10 mouse cellular contexts compared by ENCODE assay signal in the genomic region with DNA sequence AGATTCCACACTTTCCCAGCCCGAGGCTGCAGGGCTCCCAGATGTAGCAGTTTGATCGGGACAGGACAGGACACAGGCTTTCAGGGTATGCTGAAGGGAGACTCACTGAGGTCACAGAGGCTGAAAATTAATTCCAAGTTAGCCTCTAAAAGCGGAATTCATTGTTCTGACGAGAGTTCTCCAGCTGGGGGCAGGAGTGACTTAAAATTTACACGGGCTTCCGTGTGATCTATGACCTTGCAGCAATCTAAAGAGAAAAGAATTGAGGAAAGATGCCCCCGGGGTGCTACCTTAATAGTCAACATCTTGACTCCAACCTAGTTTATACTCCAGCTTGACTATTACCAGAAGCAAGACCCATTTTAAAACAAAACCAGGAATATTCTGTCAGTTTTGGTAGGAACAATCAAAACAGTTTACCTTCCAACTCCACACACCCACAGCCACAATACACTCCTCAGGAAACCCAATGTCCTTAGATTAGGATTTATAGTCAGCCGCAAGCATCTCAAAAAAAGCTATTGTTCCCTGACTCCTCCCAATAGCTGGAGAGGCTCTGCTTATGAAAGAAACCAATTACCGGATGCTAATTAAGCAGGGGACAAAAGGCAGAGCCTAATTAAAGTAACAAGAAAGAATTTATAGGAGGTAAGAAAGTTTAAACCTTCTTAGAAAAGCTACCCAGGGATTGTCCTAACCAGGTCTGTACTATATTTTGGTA. TPM values are rescaled to one million over a fixed set of nuclear protein-coding genes. Genes with fewer than 3 reads are reported as not detected.
A peak's percentile ranks its signal among the peaks of the same experiment; 100 is the strongest.
DNase-seq lines count a peak whose midpoint lies in the region; ATAC-seq and TF ChIP-seq lines count a peak whose summit lies in the region.
"Had no signal": no experiment of that assay in that cellular context is flagged by ENCODE, and none has a peak within 500 bp of the region (broad histone marks: within the 10 kb centered on the region; RNA-seq: fewer than 3 reads in every experiment).

No protein-coding gene starts in this region.

- peak; percentile 31 for TF ChIP-seq CTCF in forebrain, postnatal 0 days (IDR thresholded peaks at IDR 0.05; ENCODE audit: low read depth)

- WGBS in forebrain, postnatal 0 days = 2% methylated on average over 9 of the region's 9 CpGs
- 12% methylated on average over 9 of the region's 9 CpGs for WGBS in liver, embryonic 11.5 days

- no peak overlapping the region for H3K4me2 ChIP-seq in forebrain, postnatal 0 days (ENCODE audit: low read depth)
- no peak overlapping the region for H3K4me2 ChIP-seq in liver, embryonic 11.5 days
- H3K4me2 ChIP-seq: midbrain, embryonic 12.5 days had no signal

- no peak overlapping the region for H3K27ac ChIP-seq in forebrain, postnatal 0 days (ENCODE audit: low read depth, low read length)
- no peak overlapping the region for H3K27ac ChIP-seq in liver, embryonic 11.5 days (ENCODE audit: low read depth, low read length)
- H3K27ac ChIP-seq: midbrain, embryonic 12.5 days had no signal

- DNase-seq in adrenal gland, adult (ENCODE audit: inconsistent age in 2 of 2, low spot score in 1 of 2) = peak; percentile 56 to 86
- DNase-seq in adrenal gland, adult 8-10 months = no peak
- peak; percentile 41 to 47 for DNase-seq in layer of hippocampus, postnatal 10 days (ENCODE audit: low spot score in 2 of 2)
- no peak for DNase-seq in layer of hippocampus, postnatal 36 days
- peak; percentile 96 for DNase-seq in ZHBTc4 (ENCODE audit: low read depth, low spot score)
- DNase-seq in forebrain, postnatal 0 days = peak; percentile 33
- peak; percentile 32 for DNase-seq in liver, embryonic 11.5 days (ENCODE audit: low spot score)

- no peaks in the 10 kb centered on the region for H3K4me1 ChIP-seq in forebrain, postnatal 0 days (ENCODE audit: insufficient read depth)
- peaks cover 5% of the 10 kb centered on the region for H3K4me1 ChIP-seq in liver, embryonic 11.5 days (replicated peaks; ENCODE audit: control insufficient read depth, insufficient read depth, low read length)

- H3K36me3 ChIP-seq in forebrain, postnatal 0 days (ENCODE audit: insufficient read depth) = no peaks in the 10 kb centered on the region
- H3K36me3 ChIP-seq in liver, embryonic 11.5 days (ENCODE audit: control insufficient read depth, insufficient read depth, low read length) = no peaks in the 10 kb centered on the region
- H3K36me3 ChIP-seq: midbrain, embryonic 12.5 days had no signal

- no peak overlapping the region for H3K4me3 ChIP-seq in forebrain, postnatal 0 days (ENCODE audit: low read depth, low read length)
- H3K4me3 ChIP-seq in liver, embryonic 11.5 days (ENCODE audit: low read depth, low read length) = no peak overlapping the region
- H3K4me3 ChIP-seq: midbrain, embryonic 12.5 days had no signal

- no peak overlapping the region for H3K9ac ChIP-seq in forebrain, postnatal 0 days
- no peak overlapping the region for H3K9ac ChIP-seq in liver, embryonic 11.5 days (ENCODE audit: low read depth, low read length)
- H3K9ac ChIP-seq: midbrain, embryonic 12.5 days had no signal

- H3K27me3 ChIP-seq in forebrain, postnatal 0 days (ENCODE audit: insufficient read depth, low read length) = no peaks in the 10 kb centered on the region
- H3K27me3 ChIP-seq in liver, embryonic 11.5 days (replicated peaks; ENCODE audit: control insufficient read depth, insufficient read depth, low read length) = no peaks in the 10 kb centered on the region

- ATAC-seq in forebrain, postnatal 0 days = no peak; the same call in 1 of the 2 replicates
- no peak for ATAC-seq in liver, embryonic 11.5 days (replicated peaks; ENCODE audit: low FRiP score)
- no peak for ATAC-seq in erythroid progenitor cell, adult 5-6 weeks (replicated peaks; ENCODE audit: low FRiP score, poor library complexity, severe bottlenecking)

- H3K9me3 ChIP-seq in forebrain, postnatal 0 days (ENCODE audit: low read length) = no peaks in the 10 kb centered on the region
- no peaks in the 10 kb centered on the region for H3K9me3 ChIP-seq in liver, embryonic 11.5 days (ENCODE audit: control insufficient read depth, low read length)
- H3K9me3 ChIP-seq: midbrain, embryonic 12.5 days had no signal

RNA-seq across cellular contexts. Expression of a gene that starts 3.6 kb away (rescaled TPM):
- total RNA-seq in adrenal gland, adult 8-10 months (2022) = 100 to 1,000 TPM; 431 to 671 (median 563) TPM
- total RNA-seq in layer of hippocampus, postnatal 10 days (2021) = 10 to 100 TPM; 20.3 to 27.0 TPM
- 10 to 100 TPM in 1 of 2 experiments, 1 to 10 TPM in 1; 8.4 to 14.1 TPM for total RNA-seq in layer of hippocampus, postnatal 36 days (2021)
- total RNA-seq in forebrain, postnatal 0 days (2014; rRNA removed) = 45.2 and 55.6 TPM in 2 replicates
- 240 and 270 TPM in 2 replicates for polyA plus RNA-seq in forebrain, postnatal 0 days (2015; fragmentation: Nextera tagmentation; extraction: Ambion mirVana)
- 478 and 500 TPM in 2 replicates for polyA plus RNA-seq in liver, embryonic 11.5 days (2014; fragmentation: Nextera tagmentation; extraction: Ambion mirVana)
- 61.6 and 73.4 TPM in 2 replicates for total RNA-seq in erythroid progenitor cell, adult 5-6 weeks (2015; ENCODE audit: low replicate concordance)
- total RNA-seq in erythroid progenitor cell, adult 5-6 weeks (2017; ENCODE audit: low replicate concordance) = 14.5 and 51.7 TPM in 2 replicates

RNA-seq across cellular contexts. Expression of a gene that starts 3.6 kb away (rescaled TPM):
- not detected for total RNA-seq in adrenal gland, adult 8-10 months (2022)
- not detected for total RNA-seq in layer of hippocampus, postnatal 10 days (2021)
- total RNA-seq in layer of hippocampus, postnatal 36 days (2021) = not detected
- total RNA-seq in forebrain, postnatal 0 days (2014; rRNA removed) = not detected in 2 replicates
- polyA plus RNA-seq in forebrain, postnatal 0 days (2015; fragmentation: Nextera tagmentation; extraction: Ambion mirVana) = not detected in 2 replicates
- not detected in 2 replicates for polyA plus RNA-seq in liver, embryonic 11.5 days (2014; fragmentation: Nextera tagmentation; extraction: Ambion mirVana)
- total RNA-seq in erythroid progenitor cell, adult 5-6 weeks (2015; ENCODE audit: low replicate concordance) = not detected in 2 replicates
- total RNA-seq in erythroid progenitor cell, adult 5-6 weeks (2017; ENCODE audit: low replicate concordance) = not detected in 2 replicates
- total RNA-seq: gastrocnemius, postnatal 4 days had no signal
- polyA plus RNA-seq: midbrain, embryonic 12.5 days had no signal

RNA-seq across cellular contexts. Expression of a gene that starts 7.7 kb away (rescaled TPM):
- 10 to 100 TPM; 10.6 to 14.0 (median 13.4) TPM for total RNA-seq in adrenal gland, adult 8-10 months (2022)
- total RNA-seq in layer of hippocampus, postnatal 10 days (2021) = 1 to 10 TPM; 3.6 to 5.5 TPM
- total RNA-seq in layer of hippocampus, postnatal 36 days (2021) = 1 to 10 TPM; 1.6 to 3.8 TPM
- 10.5 and 12.7 TPM in 2 replicates for total RNA-seq in forebrain, postnatal 0 days (2014; rRNA removed)
- polyA plus RNA-seq in forebrain, postnatal 0 days (2015; fragmentation: Nextera tagmentation; extraction: Ambion mirVana) = 14.5 and 19.4 TPM in 2 replicates
- polyA plus RNA-seq in liver, embryonic 11.5 days (2014; fragmentation: Nextera tagmentation; extraction: Ambion mirVana) = 32.7 and 33.5 TPM in 2 replicates
- total RNA-seq in erythroid progenitor cell, adult 5-6 weeks (2015; ENCODE audit: low replicate concordance) = 31.0 TPM in 1 of 2 replicates, not detected in the other
- 0.90 and 20.6 TPM in 2 replicates for total RNA-seq in erythroid progenitor cell, adult 5-6 weeks (2017; ENCODE audit: low replicate concordance)

RNA-seq across cellular contexts. Expression of a gene that starts 9.2 kb away (rescaled TPM):
- 1 to 10 TPM; 1.1 to 2.7 (median 1.9) TPM for total RNA-seq in adrenal gland, adult 8-10 months (2022)
- total RNA-seq in layer of hippocampus, postnatal 10 days (2021) = not detected
- total RNA-seq in layer of hippocampus, postnatal 36 days (2021) = not detected
- total RNA-seq in forebrain, postnatal 0 days (2014; rRNA removed) = 0.86 TPM in 1 of 2 replicates, not detected in the other
- 0.28 and 0.45 TPM in 2 replicates for polyA plus RNA-seq in forebrain, postnatal 0 days (2015; fragmentation: Nextera tagmentation; extraction: Ambion mirVana)
- polyA plus RNA-seq in liver, embryonic 11.5 days (2014; fragmentation: Nextera tagmentation; extraction: Ambion mirVana) = 0.58 and 0.60 TPM in 2 replicates
- total RNA-seq in erythroid progenitor cell, adult 5-6 weeks (2015; ENCODE audit: low replicate concordance) = not detected in 2 replicates
- not detected in 2 replicates for total RNA-seq in erythroid progenitor cell, adult 5-6 weeks (2017; ENCODE audit: low replicate concordance)

RNA-seq across cellular contexts. Expression of a gene that starts 18.1 kb away (rescaled TPM):
- 10 to 100 TPM; 37.1 to 69.0 (median 52.9) TPM for total RNA-seq in adrenal gland, adult 8-10 months (2022)
- total RNA-seq in layer of hippocampus, postnatal 10 days (2021) = 1 to 10 TPM; 4.2 to 5.0 TPM
- total RNA-seq in layer of hippocampus, postnatal 36 days (2021) = 1 to 10 TPM; 3.9 to 4.0 TPM
- 7.2 and 8.5 TPM in 2 replicates for total RNA-seq in forebrain, postnatal 0 days (2014; rRNA removed)
- polyA plus RNA-seq in forebrain, postnatal 0 days (2015; fragmentation: Nextera tagmentation; extraction: Ambion mirVana) = 4.7 and 5.3 TPM in 2 replicates
- 13.1 and 13.2 TPM in 2 replicates for polyA plus RNA-seq in liver, embryonic 11.5 days (2014; fragmentation: Nextera tagmentation; extraction: Ambion mirVana)
- 0.72 TPM in 1 of 2 replicates, not detected in the other for total RNA-seq in erythroid progenitor cell, adult 5-6 weeks (2015; ENCODE audit: low replicate concordance)
- 0.90 and 1.3 TPM in 2 replicates for total RNA-seq in erythroid progenitor cell, adult 5-6 weeks (2017; ENCODE audit: low replicate concordance)

Comparison
In these comparisons a context has a peak if more than half of its experiments do, and no peak if none do; other contexts are left out.
1. DNase-seq: peak in adrenal gland, adult (2 of 2), layer of hippocampus, postnatal 10 days (2 of 2), ZHBTc4 (single experiment), forebrain, postnatal 0 days (single experiment) and liver, embryonic 11.5 days (single experiment); none in adrenal gland, adult 8-10 months (single experiment) and layer of hippocampus, postnatal 36 days (0 of 2).